Mouse (Mus musculus) hindbrain, embryonic 14.5 days (tissue): ENCODE results near the gene Tnni3k. TPM values are rescaled to one million over a fixed set of nuclear protein-coding genes. Genes with fewer than 3 reads are reported as not detected.

Experiments
- ATAC-seq: fragments of 200-750 bp; cut with Nextera tagmentation; 2 replicates; pipeline ENCODE4 v1.8.0; 2017; ENCODE audit warnings: moderate number of reproducible peaks, mild to moderate bottlenecking, moderate TSS enrichment, moderate library complexity; ENCODE audit not compliant: low FRiP score
- DNase-seq: peaks from one replicate; pipeline ENCODE4 v3.0.0-alpha.2; 2015; ENCODE audit warnings: low spot score
- H3K27ac ChIP-seq: fragments of 300-500 bp; sonication (generic); 2 replicates; pipeline ENCODE4 v1.5.1; 2014; ENCODE audit warnings: mild to moderate bottlenecking, moderate library complexity
- H3K27me3 ChIP-seq: fragments of 300-500 bp; sonication (generic); 2 replicates; pipeline ENCODE4 v1.6.1; 2014; ENCODE audit warnings: mild to moderate bottlenecking, low read length, mixed read lengths; ENCODE audit not compliant: control insufficient read depth, insufficient read depth
- H3K36me3 ChIP-seq: fragments of 300-500 bp; sonication (generic); replicated peaks from 2 replicates; pipeline ENCODE4 v1.6.1; 2014; ENCODE audit not compliant: control insufficient read depth, insufficient read depth
- H3K4me1 ChIP-seq: fragments of 300-500 bp; sonication (generic); replicated peaks from 2 replicates; pipeline ENCODE4 v1.6.1; 2014; ENCODE audit warnings: antibody characterized with exemption, low read length, mixed read lengths; ENCODE audit not compliant: control insufficient read depth, insufficient read depth
- H3K4me2 ChIP-seq: fragments of 300-500 bp; sonication (generic); replicated peaks from 2 replicates; pipeline ENCODE4 v1.6.1; 2014; ENCODE audit warnings: mild to moderate bottlenecking, moderate library complexity
- H3K4me3 ChIP-seq: fragments of 300-500 bp; sonication (generic); replicated peaks from 2 replicates; pipeline ENCODE4 v1.5.1; 2014; ENCODE audit warnings: mild to moderate bottlenecking, low read length
- H3K9ac ChIP-seq: fragments of 300-500 bp; sonication (generic); 2 replicates; pipeline ENCODE4 v1.6.1; 2014
- H3K9me3 ChIP-seq: fragments of 300-500 bp; sonication (generic); 2 replicates; pipeline ENCODE4 v1.6.1; 2016; ENCODE audit warnings: low read length; ENCODE audit not compliant: control insufficient read depth
- WGBS: fragments of 180-500 bp; shearing (Covaris S2); extraction: QIAGEN DNeasy Blood & Tissue Kit; methylation state at CpG from one replicate; pipeline ENCODE4 v1.1.7; 2014; 5-methylcytosine and 5-hydroxymethylcytosine counted together
- polyA plus RNA-seq: library from polyadenylated mRNA; unstranded; fragments of >200 nt; fragmentation: Nextera tagmentation; extraction: Ambion mirVana; gene quantifications from 2 replicates; pipeline ENCODE4 v1.2.1, GENCODE M21; 2014

Gene Tnni3k
- polyA plus RNA-seq, 1 experiment from 2014 or later = 0.24 TPM

- ATAC-seq (no peak), DNase-seq (no peak)
- Histone ChIP-seq H3K27me3 (no peaks in the 10 kb centered on the region), H3K9me3 (no peaks in the 10 kb centered on the region), H3K36me3 (no peaks in the 10 kb centered on the region), H3K4me3 (no peak overlapping the region), H3K4me1 (no peaks in the 10 kb centered on the region), H3K9ac (no peak overlapping the region), H3K27ac (no peak overlapping the region), H3K4me2 (no peak overlapping the region)
- 76% methylated on average over 1 of the region's 1 CpGs for WGBS
These were observed 2.0 kb downstream of the Tnni3k start for GRCm38 (mm10) chr3:155053189-155053588.

GRCm38 (mm10) chr3:155052021-155052420 is 3.2 kb downstream of the Tnni3k start:
- Histone ChIP-seq H3K9me3 (no peaks in the 10 kb centered on the region), H3K27ac (no peak overlapping the region), H3K36me3 (no peaks in the 10 kb centered on the region), H3K4me3 (no peak overlapping the region), H3K9ac (no peak overlapping the region), H3K4me2 (no peak overlapping the region), H3K27me3 (no peaks in the 10 kb centered on the region), H3K4me1 (no peaks in the 10 kb centered on the region)
- no peak for DNase-seq
- no peak for ATAC-seq

GRCm38 (mm10) chr3:155039012-155039836 is 16.0 kb downstream of the Tnni3k start:
- Histone ChIP-seq H3K4me3 (no peak overlapping the region), H3K27ac (no peak overlapping the region), H3K4me2 (no peak overlapping the region), H3K9me3 (no peaks in the 10 kb centered on the region), H3K4me1 (no peaks in the 10 kb centered on the region), H3K9ac (no peak overlapping the region), H3K36me3 (no peaks in the 10 kb centered on the region), H3K27me3 (no peaks in the 10 kb centered on the region)
- 20% methylated on average over 1 of the region's 1 CpGs for WGBS
- no peak for ATAC-seq
- DNase-seq = no peak

- H3K27ac ChIP-seq = no peak overlapping the region
- no peaks in the 10 kb centered on the region for H3K36me3 ChIP-seq
- H3K9me3 ChIP-seq = no peaks in the 10 kb centered on the region
- no peak overlapping the region for H3K4me3 ChIP-seq
- H3K9ac ChIP-seq = no peak overlapping the region
- no peak for DNase-seq
- H3K4me1 ChIP-seq = no peaks in the 10 kb centered on the region
- 78% methylated on average over 7 of the region's 7 CpGs for WGBS
- H3K4me2 ChIP-seq = no peak overlapping the region
- no peak for ATAC-seq
- no peaks in the 10 kb centered on the region for H3K27me3 ChIP-seq
These were observed 20.9 kb downstream of the Tnni3k start for GRCm38 (mm10) chr3:155034323-155034722.

- no peak for DNase-seq
- H3K4me2 ChIP-seq = no peak overlapping the region
- H3K27ac ChIP-seq = no peak overlapping the region
- ATAC-seq = no peak
- H3K4me1 ChIP-seq = no peaks in the 10 kb centered on the region
- 94% methylated on average over 9 of the region's 9 CpGs for WGBS
- no peaks in the 10 kb centered on the region for H3K36me3 ChIP-seq
- no peaks in the 10 kb centered on the region for H3K9me3 ChIP-seq
- no peaks in the 10 kb centered on the region for H3K27me3 ChIP-seq
- no peak overlapping the region for H3K4me3 ChIP-seq
- H3K9ac ChIP-seq = no peak overlapping the region
These were observed 25.0 kb downstream of the Tnni3k start for GRCm38 (mm10) chr3:155030200-155030599.

- no peak overlapping the region for H3K27ac ChIP-seq
- no peak for ATAC-seq
- H3K9me3 ChIP-seq = no peaks in the 10 kb centered on the region
- no peaks in the 10 kb centered on the region for H3K36me3 ChIP-seq
- no peaks in the 10 kb centered on the region for H3K27me3 ChIP-seq
- no peak overlapping the region for H3K4me3 ChIP-seq
- H3K4me1 ChIP-seq = no peaks in the 10 kb centered on the region
- 83% methylated on average over 4 of the region's 4 CpGs for WGBS
- DNase-seq = no peak
- H3K9ac ChIP-seq = no peak overlapping the region
- H3K4me2 ChIP-seq = no peak overlapping the region
These were observed 52.4 kb downstream of the Tnni3k start for GRCm38 (mm10) chr3:155002781-155003180.

GRCm38 (mm10) chr3:155001056-155001455 is 54.2 kb downstream of the Tnni3k start:
- H3K27me3 ChIP-seq = no peaks in the 10 kb centered on the region
- no peak overlapping the region for H3K27ac ChIP-seq
- ATAC-seq (no peak), DNase-seq (no peak)
- no peaks in the 10 kb centered on the region for H3K36me3 ChIP-seq
- no peaks in the 10 kb centered on the region for H3K9me3 ChIP-seq
- no peak overlapping the region for H3K9ac ChIP-seq
- H3K4me3 ChIP-seq = no peak overlapping the region
- H3K4me2 ChIP-seq = no peak overlapping the region
- H3K4me1 ChIP-seq = no peaks in the 10 kb centered on the region

- Histone ChIP-seq H3K9ac (no peak overlapping the region), H3K9me3 (no peaks in the 10 kb centered on the region), H3K4me2 (no peak overlapping the region), H3K27me3 (no peaks in the 10 kb centered on the region), H3K27ac (no peak overlapping the region), H3K4me1 (no peaks in the 10 kb centered on the region), H3K4me3 (no peak overlapping the region), H3K36me3 (no peaks in the 10 kb centered on the region)
- no peak for DNase-seq
- ATAC-seq = no peak
These were observed 62.5 kb downstream of the Tnni3k start for GRCm38 (mm10) chr3:154992678-154993077.

GRCm38 (mm10) chr3:154979101-154979500 is 76.1 kb downstream of the Tnni3k start:
- 87% methylated on average over 7 of the region's 7 CpGs for WGBS
- ATAC-seq = no peak

GRCm38 (mm10) chr3:154971626-154972025 is 83.6 kb downstream of the Tnni3k start:
- ATAC-seq = no peak
- WGBS = 75% methylated on average over 1 of the region's 1 CpGs
- H3K9ac ChIP-seq = no peak overlapping the region
- no peaks in the 10 kb centered on the region for H3K36me3 ChIP-seq
- no peak overlapping the region for H3K27ac ChIP-seq
- no peak overlapping the region for H3K4me3 ChIP-seq
- H3K4me2 ChIP-seq = no peak overlapping the region
- H3K27me3 ChIP-seq = no peaks in the 10 kb centered on the region
- H3K4me1 ChIP-seq = no peaks in the 10 kb centered on the region
- H3K9me3 ChIP-seq = no peaks in the 10 kb centered on the region
- DNase-seq = no peak

More at GRCm38 (mm10) chr3:154979101-154979500, 76.1 kb downstream of the Tnni3k start:
- H3K4me2 ChIP-seq = no peak overlapping the region
- no peak for DNase-seq
- H3K27ac ChIP-seq = no peak overlapping the region
- no peaks in the 10 kb centered on the region for H3K9me3 ChIP-seq
- H3K36me3 ChIP-seq = no peaks in the 10 kb centered on the region
- no peaks in the 10 kb centered on the region for H3K27me3 ChIP-seq
- no peak overlapping the region for H3K4me3 ChIP-seq
- no peaks in the 10 kb centered on the region for H3K4me1 ChIP-seq
- no peak overlapping the region for H3K9ac ChIP-seq
